Mouse (Mus musculus) limb, embryonic 14.5 days (tissue): Measurements from ENCODE around the gene Tnni3k. TPM values are rescaled to one million over a fixed set of nuclear protein-coding genes. Genes with fewer than 3 reads are reported as not detected.

ENCODE experiments used
- ATAC-seq: fragments of 200-750 bp; cut with Nextera tagmentation; 2 replicates; pipeline ENCODE4 v1.8.0; 2017; ENCODE audit warnings: low read depth, moderate number of reproducible peaks, moderate TSS enrichment; ENCODE audit not compliant: low FRiP score
- DNase-seq: peaks from one replicate; pipeline ENCODE4 v3.0.0-alpha.2; 2015; ENCODE audit warnings: low spot score
- H3K27ac ChIP-seq: fragments of 300-500 bp; sonication (generic); replicated peaks from 2 replicates; pipeline ENCODE4 v1.5.1; 2014; ENCODE audit warnings: low read depth, mild to moderate bottlenecking, low read length, moderate library complexity, mixed read lengths
- H3K27me3 ChIP-seq: fragments of 300-500 bp; sonication (generic); 2 replicates; pipeline ENCODE4 v1.6.1; 2014; ENCODE audit warnings: low read length, mixed read lengths; ENCODE audit not compliant: control insufficient read depth, insufficient read depth
- H3K36me3 ChIP-seq: fragments of 300-500 bp; sonication (generic); 2 replicates; pipeline ENCODE4 v1.6.1; 2014; ENCODE audit warnings: mild to moderate bottlenecking, low read length, moderate library complexity, mixed read lengths; ENCODE audit not compliant: control insufficient read depth, insufficient read depth
- H3K4me1 ChIP-seq: fragments of 300-500 bp; sonication (generic); 2 replicates; pipeline ENCODE4 v1.6.1; 2014; ENCODE audit warnings: antibody characterized with exemption, low read length, mixed read lengths; ENCODE audit not compliant: control insufficient read depth, insufficient read depth
- H3K4me2 ChIP-seq: fragments of 300-500 bp; sonication (generic); replicated peaks from 2 replicates; pipeline ENCODE4 v1.6.1; 2014; ENCODE audit warnings: low read depth, mild to moderate bottlenecking, low read length, moderate library complexity; ENCODE audit not compliant: severe bottlenecking
- H3K4me3 ChIP-seq: fragments of 300-500 bp; sonication (generic); replicated peaks from 2 replicates; pipeline ENCODE4 v1.5.1; 2014; ENCODE audit warnings: low read length
- H3K9ac ChIP-seq: fragments of 300-500 bp; sonication (generic); 2 replicates; pipeline ENCODE4 v1.6.1; 2014; ENCODE audit warnings: mild to moderate bottlenecking, low read depth, low read length, moderate library complexity; ENCODE audit not compliant: severe bottlenecking
- H3K9me3 ChIP-seq: fragments of 300-500 bp; sonication (generic); 2 replicates; pipeline ENCODE4 v1.6.1; 2016; ENCODE audit warnings: low read length; ENCODE audit not compliant: control insufficient read depth
- POLR2A ChIP-seq: fragments of 200-500 bp; IDR thresholded peaks from 2 replicates; pipeline ENCODE4 v1.8.0; 2012; ENCODE audit warnings: inconsistent platforms, mild to moderate bottlenecking, moderate library complexity, borderline replicate concordance; ENCODE audit not compliant: insufficient read depth, insufficient read length; ENCODE audit errors: extremely low read depth
- WGBS: fragments of 180-500 bp; shearing (Covaris S2); extraction: QIAGEN DNeasy Blood & Tissue Kit; methylation state at CpG from one replicate; pipeline ENCODE4 v1.1.7; 2014; 5-methylcytosine and 5-hydroxymethylcytosine counted together
- polyA plus RNA-seq, 2 experiments: library from polyadenylated mRNA; depleted of rRNA in 1 of 2; stranded (reverse) in 1 of 2; unstranded in 1 of 2; fragments of >200 nt; fragmentation: Nextera tagmentation in 1 of 2; extraction: Ambion mirVana in 1 of 2; gene quantifications; 2 replicates each; pipeline versions ENCODE4 v1.2.1 to v1.2.3; 2012 to 2014

The Tnni3k gene
- polyA plus RNA-seq, 2 experiments, result 0.03 TPM; not detected in 1

DNA sequence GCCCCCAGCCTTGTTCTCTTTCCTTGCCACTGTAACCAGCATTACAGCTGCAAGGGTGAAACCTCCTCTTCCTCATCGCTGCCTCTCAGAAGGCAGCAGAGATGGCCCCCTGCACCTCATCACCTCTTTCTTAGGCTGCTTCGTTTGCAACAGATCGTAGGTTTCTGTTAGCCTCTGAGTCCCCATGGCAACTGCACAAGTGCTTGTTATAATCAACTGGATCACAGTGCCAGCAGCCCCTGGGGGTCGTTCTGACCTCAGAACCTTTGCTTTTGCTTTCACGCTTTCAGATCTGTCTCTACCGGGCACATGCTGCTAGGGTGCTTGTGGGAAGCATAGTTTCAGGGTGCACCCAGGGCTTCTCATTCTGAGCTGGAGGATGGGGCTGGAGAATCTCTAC lies 201.9 kb downstream of the Tnni3k start:
- DNase-seq (no peak), ATAC-seq (no peak)
- Histone ChIP-seq H3K4me3 (no peak overlapping the region), H3K4me1 (no peaks in the 10 kb centered on the region), H3K4me2 (no peak overlapping the region), H3K27me3 (no peaks in the 10 kb centered on the region), H3K9me3 (no peaks in the 10 kb centered on the region), H3K27ac (no peak overlapping the region), H3K9ac (no peak overlapping the region), H3K36me3 (no peaks in the 10 kb centered on the region)
- no peak for TF ChIP-seq POLR2A
- WGBS, result 41% methylated on average over 6 of the region's 6 CpGs

DNA sequence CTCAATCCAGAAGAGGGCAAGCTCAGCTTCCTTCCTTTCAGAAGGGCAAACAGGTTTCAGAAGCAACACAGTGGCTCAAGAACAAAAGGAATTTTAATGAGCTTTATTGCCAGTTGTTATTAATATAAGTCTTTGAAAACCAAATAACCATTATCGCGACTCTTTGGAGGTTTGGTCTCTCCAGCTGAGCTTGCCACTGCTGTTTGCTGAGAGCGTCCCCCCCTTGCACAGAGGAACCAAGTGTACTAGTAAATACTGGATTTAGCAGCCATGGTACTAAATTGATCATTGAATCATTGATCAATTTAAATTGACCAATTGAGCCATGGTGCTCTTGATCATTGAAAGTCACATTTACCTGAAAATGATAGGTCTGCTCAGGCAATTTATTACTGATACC lies 202.9 kb downstream of the Tnni3k start:
- DNase-seq (no peak), ATAC-seq (no peak)
- no peak for TF ChIP-seq POLR2A
- Histone ChIP-seq H3K36me3 (no peaks in the 10 kb centered on the region), H3K9me3 (no peaks in the 10 kb centered on the region), H3K4me3 (no peak overlapping the region), H3K27ac (no peak overlapping the region), H3K9ac (no peak overlapping the region), H3K4me1 (no peaks in the 10 kb centered on the region), H3K27me3 (no peaks in the 10 kb centered on the region), H3K4me2 (no peak overlapping the region)
- 48% methylated on average over 3 of the region's 3 CpGs for WGBS

DNA sequence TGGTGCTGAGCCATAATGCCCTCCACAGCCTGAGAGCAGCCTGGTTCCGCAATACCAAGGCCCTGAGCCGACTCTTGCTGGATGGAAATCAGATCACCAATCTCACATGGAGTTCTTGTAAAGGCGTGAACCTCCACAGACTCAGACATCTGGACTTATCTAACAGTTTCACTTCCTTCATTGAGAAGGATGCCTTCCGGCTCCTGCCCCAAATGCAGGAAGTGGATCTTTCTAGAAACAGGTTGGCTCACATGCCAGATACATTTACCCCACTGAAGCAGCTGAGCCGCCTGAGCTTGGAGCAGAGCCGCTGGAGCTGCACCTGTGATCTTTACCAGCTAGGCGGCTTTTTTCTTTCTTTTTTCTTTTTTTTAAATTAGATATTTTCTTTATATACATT lies 213.0 kb downstream of the Tnni3k start:
- H3K9me3 ChIP-seq, result no peaks in the 10 kb centered on the region

DNA sequence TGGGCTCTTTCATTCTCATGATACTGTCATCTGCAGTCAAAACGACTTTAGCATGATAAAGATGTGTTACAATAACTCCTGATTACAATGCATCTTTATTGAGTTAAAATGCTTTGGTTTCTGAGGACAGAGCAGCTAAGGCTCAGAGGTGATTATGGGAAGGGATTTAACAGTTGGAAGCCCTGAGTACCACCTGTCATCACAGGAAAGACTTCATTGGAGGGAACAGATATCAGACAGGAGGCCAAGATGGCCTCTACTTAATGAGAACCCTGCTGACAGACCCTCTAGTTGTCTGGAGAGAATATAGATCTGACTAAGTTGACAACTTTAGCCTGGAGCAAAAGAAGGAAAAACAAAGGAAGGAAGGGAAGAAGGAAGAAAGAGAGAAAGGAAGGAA lies 214.1 kb downstream of the Tnni3k start:
- WGBS, result 50% methylated on average over 1 of the region's 1 CpGs
- no peak for TF ChIP-seq POLR2A
- no peak for ATAC-seq

More for the DNA sequence above, 213.0 kb downstream of the Tnni3k start:
- Histone ChIP-seq H3K4me2 (no peak overlapping the region), H3K27ac (no peak overlapping the region), H3K27me3 (no peaks in the 10 kb centered on the region), H3K4me1 (no peaks in the 10 kb centered on the region), H3K36me3 (no peaks in the 10 kb centered on the region), H3K4me3 (no peak overlapping the region), H3K9ac (no peak overlapping the region)
- DNase-seq (no peak), ATAC-seq (no peak)
- WGBS, result 81% methylated on average over 7 of the region's 7 CpGs
- TF ChIP-seq POLR2A, result no peak

DNA sequence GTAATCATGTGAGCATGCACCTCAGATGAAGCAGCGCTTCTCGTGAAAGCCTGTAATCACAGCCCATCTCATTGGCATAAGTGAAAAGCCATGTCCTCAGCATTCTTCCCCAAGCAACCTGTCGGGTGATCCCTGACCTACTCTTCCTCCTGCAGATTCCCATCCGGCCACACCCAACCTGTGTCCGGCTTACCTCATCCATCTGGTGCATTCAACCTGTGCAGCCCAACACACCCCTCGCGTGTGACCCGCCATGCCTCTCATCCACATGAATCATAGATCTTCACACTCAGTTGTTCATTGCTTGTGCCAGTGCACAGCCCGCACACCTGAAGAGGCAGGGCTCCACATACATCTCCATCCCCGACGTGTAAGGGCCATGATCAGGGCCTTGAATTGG lies 217.3 kb downstream of the Tnni3k start:
- no peaks in the 10 kb centered on the region for H3K4me1 ChIP-seq
- H3K9ac ChIP-seq, result no peak overlapping the region
- no peaks in the 10 kb centered on the region for H3K9me3 ChIP-seq
- no peaks in the 10 kb centered on the region for H3K27me3 ChIP-seq
- H3K27ac ChIP-seq, result no peak overlapping the region
- H3K4me2 ChIP-seq, result no peak overlapping the region
- no peak overlapping the region for H3K4me3 ChIP-seq
- TF ChIP-seq POLR2A, result no peak
- WGBS, result 90% methylated on average over 11 of the region's 11 CpGs
- no peaks in the 10 kb centered on the region for H3K36me3 ChIP-seq
- ATAC-seq (no peak), DNase-seq (no peak)

More for the DNA sequence above, 214.1 kb downstream of the Tnni3k start:
- no peak overlapping the region for H3K27ac ChIP-seq
- H3K9ac ChIP-seq, result no peak overlapping the region
- no peak for DNase-seq
- no peaks in the 10 kb centered on the region for H3K9me3 ChIP-seq
- no peak overlapping the region for H3K4me2 ChIP-seq
- no peaks in the 10 kb centered on the region for H3K4me1 ChIP-seq
- H3K4me3 ChIP-seq, result no peak overlapping the region
- no peaks in the 10 kb centered on the region for H3K36me3 ChIP-seq
- no peaks in the 10 kb centered on the region for H3K27me3 ChIP-seq

DNA sequence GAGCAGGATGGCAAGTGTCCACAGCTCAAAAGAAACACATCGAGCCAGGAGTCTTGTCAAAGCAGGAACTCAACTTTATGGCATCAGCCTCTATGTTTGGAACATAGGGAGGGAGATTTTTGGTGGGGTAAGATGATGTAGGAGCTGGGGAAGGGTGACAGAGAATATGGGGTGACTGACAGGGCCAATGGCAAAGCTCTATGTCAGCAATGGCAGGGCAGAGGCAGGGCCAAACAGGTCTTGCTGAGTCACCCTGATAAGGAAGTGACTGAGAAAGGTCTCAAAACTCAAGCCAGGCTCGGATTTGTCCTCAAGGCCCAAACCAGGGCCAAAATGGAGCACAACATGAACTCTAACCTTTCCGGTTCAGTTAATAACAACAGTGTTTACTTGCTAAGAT lies 219.1 kb downstream of the Tnni3k start:
- H3K4me3 ChIP-seq, result no peak overlapping the region
- H3K27ac ChIP-seq, result no peak overlapping the region
- H3K27me3 ChIP-seq, result no peaks in the 10 kb centered on the region
- no peak overlapping the region for H3K9ac ChIP-seq
- H3K9me3 ChIP-seq, result no peaks in the 10 kb centered on the region
- DNase-seq (no peak), ATAC-seq (no peak)
- no peaks in the 10 kb centered on the region for H3K36me3 ChIP-seq
- WGBS, result 77% methylated on average over 3 of the region's 3 CpGs
- H3K4me1 ChIP-seq, result no peaks in the 10 kb centered on the region
- TF ChIP-seq POLR2A, result no peak
- H3K4me2 ChIP-seq, result no peak overlapping the region
